Mouse (Mus musculus) thymus, postnatal 4 days (tissue): Measurements from ENCODE around the gene Olfr525.

Source experiments
- DNase-seq: peaks from one replicate; pipeline ENCODE4 v3.0.0; 2021

Olfr525 gene

DNA sequence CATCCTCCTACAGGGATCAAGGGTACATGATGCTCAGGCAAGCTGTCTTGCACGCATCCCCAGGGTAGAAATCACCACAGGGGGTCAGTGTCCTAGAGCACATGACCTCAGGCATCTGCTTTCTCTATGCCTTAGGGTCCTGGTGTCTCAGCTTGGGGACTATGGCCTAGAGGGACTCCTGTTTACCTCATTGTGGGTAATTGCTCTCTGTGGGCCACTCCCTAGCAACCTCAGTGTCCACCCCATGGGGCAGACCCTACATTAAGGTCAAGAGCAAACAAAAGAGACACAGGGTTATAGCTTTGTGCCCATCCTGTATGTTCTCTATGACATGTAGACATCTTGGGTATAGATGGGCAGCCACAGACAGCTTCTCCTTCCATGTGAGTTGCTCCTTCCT, at the start of gene Olfr525:
Olfr525 (plus strand) TSS at position 301 of the 400 bp plus-strand sequence.
- DNase-seq: peak; percentile 19

DNA sequence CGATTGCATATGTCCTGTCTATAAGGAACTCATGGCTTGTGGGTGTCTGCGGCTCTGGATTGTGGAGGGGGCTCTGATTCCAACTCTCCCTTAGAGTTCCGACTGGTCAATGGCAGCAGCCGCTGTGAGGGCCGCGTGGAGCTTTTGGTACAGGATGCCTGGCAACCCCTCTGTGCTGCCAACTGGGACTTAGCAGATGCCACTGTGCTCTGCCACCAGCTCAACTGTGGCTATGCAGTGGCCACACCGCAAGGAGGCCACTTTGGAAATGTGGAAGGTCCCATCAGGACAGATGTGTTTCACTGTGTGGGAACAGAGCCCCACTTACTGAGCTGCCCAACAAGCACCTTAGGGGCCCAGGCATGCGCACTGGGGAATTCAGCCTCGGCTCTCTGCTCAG, 24.9 kb upstream of the Olfr525 start:
- no peak for DNase-seq

DNA sequence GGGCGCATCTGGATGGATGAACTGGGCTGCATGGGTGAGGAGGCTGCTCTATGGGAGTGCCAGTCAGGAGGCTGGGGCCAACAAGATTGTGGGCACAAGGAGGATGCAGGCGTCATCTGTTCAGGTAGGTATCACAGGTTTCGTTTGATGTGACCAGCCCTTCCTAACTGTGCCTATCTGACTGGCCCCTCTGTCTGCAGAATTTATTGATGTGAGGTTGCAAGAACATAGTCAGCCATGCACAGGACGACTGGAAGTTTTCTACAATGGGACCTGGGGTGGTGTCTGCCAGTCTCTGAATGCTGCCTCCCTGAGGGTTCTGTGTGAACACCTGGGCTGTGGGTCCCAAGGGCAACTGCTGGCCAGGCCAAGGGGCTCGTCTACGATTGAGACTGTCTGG, 23.8 kb upstream of the Olfr525 start:
- DNase-seq: no peak

DNA sequence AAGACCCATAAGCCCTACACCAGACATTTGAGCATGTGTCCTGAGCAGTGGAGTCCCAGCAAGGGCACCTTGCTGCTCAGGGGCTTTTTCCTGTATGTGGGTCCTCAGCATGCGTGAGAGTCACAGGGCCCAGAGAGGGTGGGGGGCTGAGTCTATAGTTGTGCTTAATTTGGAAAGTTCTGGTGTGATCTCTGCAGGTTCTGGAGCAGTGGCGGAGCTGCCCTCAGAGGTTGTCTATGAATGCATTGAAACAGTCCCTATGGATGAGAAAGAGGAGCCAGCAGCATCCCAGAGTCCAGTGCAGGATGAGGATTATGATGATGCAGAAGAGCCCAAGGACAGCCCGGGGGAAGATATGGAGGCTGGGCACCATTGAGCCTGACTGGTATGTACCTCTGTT, 21.2 kb upstream of the Olfr525 start:
- no peak for DNase-seq

DNA sequence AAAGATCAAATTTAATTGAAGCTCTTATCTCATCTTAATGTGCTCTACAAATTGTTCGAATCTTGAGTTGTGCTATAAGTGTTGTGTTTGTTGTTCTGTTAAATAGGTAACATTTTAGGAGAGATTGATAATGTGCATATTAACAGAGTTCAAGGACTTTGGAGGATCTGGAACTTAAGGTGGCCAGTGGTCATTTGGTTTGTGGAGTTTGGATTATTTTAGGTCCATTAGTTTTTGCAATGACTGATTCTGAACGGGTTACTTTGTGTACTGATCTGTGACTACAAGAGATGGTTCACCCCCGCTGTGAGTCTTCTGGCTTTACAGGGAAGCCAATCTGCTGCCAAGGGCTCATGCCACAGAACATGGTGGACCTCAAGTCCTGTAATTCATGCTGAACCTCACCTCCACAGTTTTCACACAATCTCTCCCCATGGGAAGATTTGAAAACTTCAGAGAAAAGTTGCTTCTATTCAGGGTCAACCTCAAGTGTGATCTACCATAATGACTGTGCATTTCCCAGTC, 735 bp upstream of the Olfr525 start:
- DNase-seq: no peak

DNA sequence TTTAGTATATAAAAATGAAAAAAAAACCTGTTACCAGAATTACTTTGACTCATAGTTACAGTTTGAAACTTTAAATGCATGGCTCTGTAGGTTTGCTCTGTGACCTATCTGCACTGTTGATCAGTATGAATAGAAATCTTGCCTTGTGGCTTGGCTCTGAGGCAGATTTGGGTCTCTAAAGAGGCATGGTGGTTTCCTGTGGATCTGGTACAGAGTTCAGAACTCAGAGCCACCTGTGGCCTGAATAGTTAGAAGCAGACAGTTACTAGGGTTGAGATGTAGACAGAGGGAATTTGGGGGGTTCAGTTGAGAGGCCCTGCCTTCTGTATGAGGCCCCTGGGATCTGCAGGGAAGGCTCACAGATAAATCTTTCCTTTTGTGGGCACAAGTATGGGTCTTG, 477 bp downstream of the Olfr525 start:
- peak; percentile 22 for DNase-seq

DNA sequence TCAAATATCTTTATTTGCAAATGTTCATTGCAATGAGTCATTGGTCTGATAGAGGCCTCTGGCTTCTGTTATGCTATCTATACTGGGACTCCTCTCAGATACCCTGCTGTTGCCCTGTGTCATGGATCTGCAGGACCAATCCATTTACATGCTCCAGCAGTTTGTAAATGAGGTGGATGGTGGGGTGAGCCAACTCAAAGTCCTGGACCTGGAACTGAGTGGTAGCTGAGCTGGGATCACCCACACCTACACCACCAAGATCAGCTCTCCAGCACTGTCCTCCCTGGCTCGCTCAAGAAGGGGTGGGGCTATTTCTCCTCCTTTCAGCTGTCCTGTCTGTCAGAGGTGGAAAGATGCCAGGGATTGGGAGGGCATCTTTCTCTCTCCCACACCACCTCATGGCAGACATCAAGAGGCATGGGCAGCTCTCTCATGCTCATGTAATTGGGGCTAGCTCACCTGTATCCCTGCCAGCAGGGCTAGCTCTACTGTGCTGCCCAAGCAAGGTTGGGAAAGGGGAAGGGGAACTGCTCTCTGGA, 9.2 kb downstream of the Olfr525 start:
- no peak for DNase-seq

DNA sequence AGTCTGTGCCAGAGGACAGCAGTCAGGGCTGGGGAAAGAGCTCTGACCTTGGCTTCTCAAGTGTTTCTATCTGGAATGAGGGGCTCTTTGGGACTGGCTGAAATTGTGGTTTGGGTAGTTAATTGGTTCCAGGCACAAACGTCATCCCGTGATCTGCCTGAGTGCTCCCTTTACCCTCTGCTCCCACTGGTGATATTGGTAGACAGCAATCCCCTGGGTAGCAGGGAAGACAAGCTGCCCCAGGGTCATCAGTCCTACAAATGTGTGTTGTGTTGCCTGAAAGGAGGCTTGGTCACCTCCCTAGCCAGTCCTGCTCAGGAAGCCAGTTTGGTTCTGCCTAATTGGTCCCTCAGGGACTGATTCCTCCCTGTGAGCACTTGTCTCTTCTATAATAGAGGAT, 13.1 kb downstream of the Olfr525 start, which contains the start of gene Olfr527:
Olfr527 (plus strand) TSS at position 301 of the 400 bp plus-strand sequence.
- no peak for DNase-seq

DNA sequence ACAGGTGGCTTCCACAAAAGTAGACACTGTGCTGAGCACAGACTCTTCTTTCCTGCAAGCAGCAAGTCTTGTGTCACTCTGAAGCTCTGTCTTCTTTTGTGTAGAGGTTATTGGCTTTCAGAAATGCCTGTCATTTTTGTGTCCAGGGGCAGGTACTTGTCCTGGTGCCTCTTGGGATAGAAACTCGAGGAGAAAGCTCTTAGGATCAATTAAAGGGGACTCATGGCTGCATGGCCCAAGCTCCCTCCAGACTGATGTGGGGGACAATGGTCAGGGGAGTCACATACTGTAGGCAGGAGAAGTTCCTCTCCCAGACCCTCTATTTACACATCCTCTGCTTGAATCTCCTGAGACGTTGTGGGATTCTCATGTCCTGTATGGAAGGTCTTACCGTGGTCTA, 40.9 kb downstream of the Olfr525 start, which contains the start of gene Olfr60:
Olfr60 (minus strand) TSS at position 101 of the 400 bp plus-strand sequence.
- no peak for DNase-seq

DNA sequence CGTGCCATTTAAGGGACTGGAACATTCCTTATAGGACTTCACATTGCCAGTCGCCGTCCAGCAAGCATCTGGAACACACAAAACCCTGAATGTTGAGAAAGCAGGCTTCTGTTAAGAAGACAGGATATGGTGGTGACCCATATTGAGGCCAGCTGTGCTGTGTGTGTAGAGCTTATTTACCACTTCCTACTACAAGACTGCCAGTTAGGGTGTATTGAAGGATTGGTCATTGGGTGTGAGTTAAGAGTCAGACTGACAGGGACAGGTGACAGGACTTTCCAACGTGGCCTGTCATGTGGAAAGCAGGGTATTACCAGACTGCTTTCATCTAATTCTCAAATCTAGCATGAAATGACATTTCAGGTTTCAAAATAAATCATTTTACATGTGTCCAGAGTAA, 53.6 kb downstream of the Olfr525 start:
- DNase-seq: peak; percentile 36

DNA sequence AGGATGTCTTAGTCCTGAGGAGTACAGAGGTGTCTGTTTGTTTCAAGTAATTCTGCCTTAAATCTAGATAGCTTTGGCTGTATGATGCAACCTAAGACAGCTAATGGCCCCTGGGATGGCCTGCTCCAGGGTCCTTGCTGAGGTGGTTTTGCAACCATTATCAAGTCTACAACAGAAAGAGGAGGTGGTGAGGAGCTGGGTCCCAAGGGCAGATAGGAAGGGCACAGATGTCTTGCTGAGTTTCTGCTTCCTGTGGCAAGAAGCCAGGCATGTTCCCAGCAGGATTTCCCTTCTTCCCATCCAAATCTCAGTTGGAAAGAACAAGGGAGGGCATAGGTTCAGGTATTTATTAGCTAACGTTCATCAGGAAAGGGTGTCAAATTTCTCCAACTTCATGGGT, 55.6 kb downstream of the Olfr525 start, which contains the start of gene Olfr530:
Olfr530 (minus strand) TSS at position 101 of the 400 bp plus-strand sequence.
- no peak for DNase-seq

DNA sequence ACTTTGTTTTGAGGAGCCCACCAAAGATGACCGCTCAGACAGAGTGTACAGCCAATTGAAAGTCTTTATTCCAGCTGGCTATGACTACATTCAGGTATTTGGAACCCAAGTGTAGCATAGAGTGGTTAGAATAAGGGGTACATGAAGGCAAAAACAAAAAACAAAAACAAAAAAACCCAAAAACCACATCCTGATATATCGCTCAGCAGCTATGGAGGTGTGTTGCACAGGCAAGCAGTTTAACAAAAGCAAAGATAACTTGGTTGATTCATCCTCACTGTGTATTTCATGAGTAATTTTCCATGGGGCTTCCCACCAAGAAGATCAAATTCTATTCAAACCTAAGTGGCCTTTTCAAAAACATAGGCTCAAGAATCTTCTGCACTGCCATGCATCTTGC, 56.3 kb downstream of the Olfr525 start:
- DNase-seq: no peak
